Mouse (Mus musculus): ENCODE results near the gene Cers6.

- TF ChIP-seq CTCF (conservative IDR thresholded peaks at IDR 0.05; ENCODE audit: low read length) (no peak), POU5F1 (IDR thresholded peaks at IDR 0.05; ENCODE audit: borderline replicate concordance, low read length) (no peak)
Measured at GRCm38 (mm10) chr2:68934651-68935050, 73.4 kb downstream of the Cers6 start.

Data from E14TG2a.4 (cell line).